Mouse (Mus musculus) colon, adult 2 months (tissue): Measurements from ENCODE around the gene Isy1. TPM values are rescaled to one million over a fixed set of nuclear protein-coding genes. Genes with fewer than 3 reads are reported as not detected.

ENCODE experiments used
- polyA plus RNA-seq: library from polyadenylated mRNA; depleted of rRNA; stranded (reverse); fragments of >200 nt; gene quantifications from 2 replicates; pipeline ENCODE4 v1.2.3, GENCODE M21; 2012; rRNA removed

The Isy1 gene
- 14.8 and 18.7 TPM in 2 replicates for polyA plus RNA-seq

DNA sequence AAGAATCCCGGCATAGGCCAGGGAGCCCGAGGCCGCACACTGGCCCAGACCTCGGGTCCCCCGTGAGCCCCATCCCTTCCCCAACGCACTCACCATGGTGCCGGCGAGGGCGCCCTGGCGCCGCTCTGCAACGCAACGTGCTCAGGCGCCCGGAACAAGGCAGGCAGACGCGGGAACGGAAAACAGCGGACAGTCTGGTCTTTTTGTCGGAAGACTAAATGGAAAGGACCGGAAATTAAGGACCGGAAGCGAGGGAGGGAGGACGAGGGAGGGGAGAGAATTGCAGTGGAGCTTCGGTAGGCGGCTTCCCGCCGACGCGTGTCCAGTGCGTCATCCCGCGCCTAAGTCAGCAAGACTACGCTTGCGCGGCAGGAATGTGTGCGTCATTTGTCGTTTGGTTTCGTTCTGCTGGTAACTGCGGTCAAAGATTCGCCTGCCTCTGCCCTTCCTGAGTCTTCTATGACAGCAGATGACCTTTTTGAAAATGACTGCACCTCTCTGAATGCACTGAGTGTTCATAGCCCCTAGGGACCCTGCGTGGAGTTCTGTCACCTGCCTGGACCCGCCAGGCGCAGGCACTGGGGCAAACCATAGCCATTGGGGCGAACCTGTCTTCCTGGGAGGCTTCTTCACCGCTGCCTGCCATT is at the start of gene Isy1:
Isy1 (minus strand) TSS at position 248 of the 647 bp plus-strand sequence.

GRCm38 (mm10) chr6:87887594-87888233 is 49.1 kb upstream of the Isy1 start, which contains the start of gene Copg1:
Gene Copg1 (plus strand): TSS chr6:87887814.

DNA sequence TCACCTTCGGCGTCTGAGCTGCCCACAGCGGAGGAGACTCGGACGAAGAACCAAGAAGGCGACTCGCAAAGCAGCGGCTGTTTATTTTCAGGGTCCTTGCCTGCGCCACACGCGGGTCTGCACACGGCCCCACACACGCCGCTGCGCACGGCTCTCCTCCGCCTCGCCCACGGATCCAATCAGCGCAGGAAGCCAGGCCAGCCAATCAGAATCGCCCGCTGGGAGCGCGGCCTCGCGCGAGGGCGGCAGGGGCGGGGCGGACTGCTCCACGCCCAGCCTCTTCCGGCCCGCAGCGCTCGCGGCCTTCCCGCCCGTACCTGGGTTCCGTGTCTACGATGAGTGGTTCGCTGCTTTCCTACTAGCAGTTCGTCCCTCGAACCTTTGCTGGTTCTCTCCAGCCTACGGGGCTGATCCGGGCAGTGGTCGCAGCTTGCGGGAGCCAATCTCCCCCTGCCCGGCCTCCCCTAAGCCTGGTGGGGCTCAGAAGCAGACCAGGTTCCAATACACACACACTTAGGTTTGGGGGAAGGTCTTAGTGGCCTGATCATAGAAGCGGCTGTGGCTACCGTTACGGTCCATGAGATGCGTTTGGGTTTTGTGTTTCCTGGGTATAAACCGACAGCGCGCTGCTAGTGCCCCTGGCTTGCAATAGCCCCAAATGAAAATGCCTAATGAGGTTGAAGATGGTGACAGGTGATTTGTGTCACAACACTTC is 12.5 kb upstream of the Isy1 start, which contains the start of gene Cnbp:
Cnbp (minus strand) TSS at position 207 of the 715 bp plus-strand sequence.

DNA sequence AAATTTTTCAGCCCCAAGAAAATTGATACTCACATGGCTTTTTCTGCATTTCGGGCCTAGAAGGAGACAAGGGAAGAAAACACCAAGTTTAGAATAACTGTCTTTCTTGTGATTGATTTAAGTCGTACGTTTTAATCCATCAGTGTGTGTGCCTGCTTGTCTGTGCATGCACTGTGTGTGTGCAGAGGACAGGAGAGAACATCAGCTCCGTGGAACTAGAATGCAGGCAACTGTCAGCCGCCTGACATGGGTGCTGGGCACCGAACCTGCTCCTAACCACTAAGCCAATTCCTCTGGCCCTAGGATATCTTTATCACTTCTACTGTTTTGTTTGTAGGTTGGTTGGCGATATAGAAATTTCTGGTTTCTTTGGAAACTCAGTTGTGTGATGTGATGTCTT is 2.9 kb downstream of the Isy1 start, which contains the start of gene Gm45140:
Gm45140 (minus strand) TSS at position 101 of the 400 bp plus-strand sequence.

DNA sequence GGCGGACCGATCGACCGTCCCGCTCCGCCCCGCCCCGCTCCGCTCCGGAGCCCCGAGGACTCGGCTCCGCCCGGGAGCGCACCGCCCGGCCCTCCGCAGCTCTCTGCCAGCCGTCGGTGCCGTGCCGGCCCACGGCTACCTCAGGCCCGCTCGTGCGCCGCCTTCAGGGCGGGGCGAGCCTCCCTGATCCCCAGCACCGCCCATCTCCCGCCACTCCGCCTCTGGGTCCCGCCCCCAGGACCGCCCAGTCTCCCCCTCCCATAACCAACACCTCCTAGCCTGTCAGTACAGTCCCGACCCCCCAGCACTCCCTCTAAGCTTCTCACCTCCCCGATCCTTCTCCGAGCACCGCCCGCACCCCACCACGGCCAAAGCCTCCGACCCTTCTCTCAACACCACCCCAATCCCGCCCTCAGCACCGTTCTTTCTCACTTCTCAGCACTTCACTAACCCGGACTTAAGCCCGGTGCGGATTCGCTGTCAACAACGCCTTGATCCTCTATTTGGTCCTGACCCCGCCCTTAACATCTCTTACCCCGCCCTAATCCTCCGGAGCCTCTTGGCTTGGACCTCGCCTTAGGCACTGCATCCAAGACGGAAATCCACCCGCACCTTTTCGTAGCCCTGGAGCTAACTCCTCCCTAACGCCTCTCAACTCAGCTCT is 26.8 kb downstream of the Isy1 start, which contains the start of gene Rab43:
Rab43 (minus strand) TSS at position 490 of the 664 bp plus-strand sequence.

DNA sequence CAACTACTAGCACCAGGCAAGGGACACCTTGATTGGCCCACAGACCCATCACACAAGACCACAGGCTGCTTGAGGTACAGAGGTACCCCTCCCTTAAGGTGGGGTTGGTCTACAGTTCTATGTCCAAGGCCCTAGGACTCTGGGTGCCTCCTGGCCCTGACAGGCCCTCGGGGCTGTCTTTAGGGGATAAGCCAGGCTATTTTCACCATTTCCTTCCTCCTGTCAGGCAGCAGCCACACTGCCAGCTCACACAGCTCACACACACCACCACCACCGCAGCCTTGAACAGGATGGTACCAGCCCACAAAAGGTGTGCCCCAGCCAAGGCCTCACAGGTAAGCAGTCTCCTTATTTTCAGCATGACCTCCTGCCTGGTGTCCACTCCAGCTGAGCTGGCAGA is 60.8 kb downstream of the Isy1 start, which contains the start of gene Gp9:
Gp9 (plus strand) TSS at position 231 of the 400 bp plus-strand sequence.

Other genes starting within 250 kb of the Isy1 start
- gene Prokr1, start 248.1 kb downstream of the Isy1 start, polyA plus RNA-seq = 0.76 and 0.90 TPM in 2 replicates
- gene Aplf, start 166.6 kb downstream of the Isy1 start, polyA plus RNA-seq = 2.9 and 3.7 TPM in 2 replicates
- gene Efcc1, start 107.9 kb downstream of the Isy1 start, polyA plus RNA-seq = 6.4 and 9.8 TPM in 2 replicates
- gene Gp9, start 60.7 kb downstream of the Isy1 start, polyA plus RNA-seq = 0.14 and 0.17 TPM in 2 replicates
- gene Rab43, start 26.6 kb downstream of the Isy1 start, polyA plus RNA-seq = 70.7 and 76.5 TPM in 2 replicates
- 0.24 and 0.34 TPM in 2 replicates for gene Gm45140, start 3.0 kb downstream of the Isy1 start, polyA plus RNA-seq
- gene Cnbp, start 12.3 kb upstream of the Isy1 start, polyA plus RNA-seq = 106 and 110 TPM in 2 replicates
- 39.7 and 51.5 TPM in 2 replicates for gene Copg1, start 49.0 kb upstream of the Isy1 start, polyA plus RNA-seq
- 18.1 and 20.1 TPM in 2 replicates for gene Hmces, start 75.1 kb upstream of the Isy1 start, polyA plus RNA-seq
- gene H1fx, start 142.8 kb upstream of the Isy1 start, polyA plus RNA-seq = 6.9 and 8.9 TPM in 2 replicates
- 101 and 119 TPM in 2 replicates for gene Rab7, start 206.5 kb upstream of the Isy1 start, polyA plus RNA-seq
- gene Rpn1, start 245.7 kb upstream of the Isy1 start, polyA plus RNA-seq = 183 and 194 TPM in 2 replicates